Mouse (Mus musculus) heart, embryonic 14.5 days (tissue): ENCODE data around the gene Ccdc152. TPM values are rescaled to one million over a fixed set of nuclear protein-coding genes. Genes with fewer than 3 reads are reported as not detected.
A peak's percentile ranks its signal among the peaks of the same experiment; 100 is the strongest.
"Not testable (repeated sequence)": the region's sequence is repeated elsewhere in the genome, so short reads cannot be mapped to it uniquely, and the experiment has no call there.

Source experiments
- ATAC-seq: fragments of 200-750 bp; cut with Nextera tagmentation; 2 replicates; pipeline ENCODE4 v1.8.0; 2017; ENCODE audit warnings: low read depth, moderate TSS enrichment; ENCODE audit not compliant: insufficient number of reproducible peaks, insufficient read depth, low FRiP score
- H3K27ac ChIP-seq, 2 experiments: fragments of 200-500 bp in 1 of 2; fragments of 300-500 bp in 1 of 2; sonication (generic) in 1 of 2; replicated peaks in 1 of 2; 2 replicates each; pipeline ENCODE4 v1.5.1; 2012 to 2014; ENCODE audit warnings: low read depth in 2 of 2, low read length in 2 of 2, control low read depth in 1 of 2, mild to moderate bottlenecking in 1 of 2, mixed read lengths in 1 of 2; ENCODE audit not compliant: control insufficient read depth in 1 of 2, insufficient read depth in 1 of 2
- H3K27me3 ChIP-seq: fragments of 300-500 bp; sonication (generic); 2 replicates; pipeline ENCODE4 v1.6.1; 2014; ENCODE audit warnings: mild to moderate bottlenecking, low read length, control low read depth; ENCODE audit not compliant: control insufficient read depth, insufficient read depth
- H3K36me3 ChIP-seq: fragments of 300-500 bp; sonication (generic); 2 replicates; pipeline ENCODE4 v1.6.1; 2014; ENCODE audit warnings: mild to moderate bottlenecking, control low read depth, low read length, mixed read lengths; ENCODE audit not compliant: control insufficient read depth, insufficient read depth
- H3K4me1 ChIP-seq, 2 experiments: fragments of 200-500 bp in 1 of 2; fragments of 300-500 bp in 1 of 2; sonication (generic) in 1 of 2; 2 replicates each; pipeline ENCODE4 v1.6.1; 2012 to 2014; ENCODE audit warnings: low read length in 2 of 2, control low read depth in 1 of 2, mixed read lengths in 1 of 2; ENCODE audit not compliant: control insufficient read depth in 2 of 2, insufficient read depth in 2 of 2
- H3K4me2 ChIP-seq: fragments of 300-500 bp; sonication (generic); 2 replicates; pipeline ENCODE4 v1.6.1; 2014; ENCODE audit warnings: mild to moderate bottlenecking, low read length
- H3K4me3 ChIP-seq, 2 experiments: fragments of 200-500 bp in 1 of 2; fragments of 300-500 bp in 1 of 2; sonication (generic) in 1 of 2; 2 replicates each; pipeline ENCODE4 v1.5.1; 2012 to 2014; ENCODE audit warnings: low read length in 2 of 2, mild to moderate bottlenecking in 2 of 2, control low read depth in 1 of 2, low read depth in 1 of 2, moderate library complexity in 1 of 2; ENCODE audit not compliant: control insufficient read depth in 1 of 2, insufficient read depth in 1 of 2
- H3K9ac ChIP-seq: fragments of 300-500 bp; sonication (generic); 2 replicates; pipeline ENCODE4 v1.6.1; 2014; ENCODE audit warnings: mild to moderate bottlenecking, low read length
- H3K9me3 ChIP-seq: fragments of 300-500 bp; sonication (generic); 2 replicates; pipeline ENCODE4 v1.6.1; 2016; ENCODE audit warnings: low read length, control low read depth; ENCODE audit not compliant: control insufficient read depth
- WGBS: fragments of 180-500 bp; shearing (Covaris S2); extraction: QIAGEN DNeasy Blood & Tissue Kit; methylation state at CpG from one replicate; pipeline ENCODE4 v1.1.7; 2014; 5-methylcytosine and 5-hydroxymethylcytosine counted together
- polyA plus RNA-seq: library from polyadenylated mRNA; unstranded; fragments of >200 nt; fragmentation: Nextera tagmentation; extraction: Ambion mirVana; gene quantifications from 2 replicates; pipeline ENCODE4 v1.2.1, GENCODE M21; 2014

The Ccdc152 gene
- polyA plus RNA-seq, 1 experiment from 2014 or later = 0.18 TPM

- H3K4me1 ChIP-seq = peaks cover 4 to 12% of the 10 kb centered on the region in 2 experiments
- H3K36me3 ChIP-seq, H3K9me3 ChIP-seq, H3K4me2 ChIP-seq, H3K27ac ChIP-seq, H3K9ac ChIP-seq, H3K27me3 ChIP-seq, H3K4me3 ChIP-seq, ATAC-seq: not testable (repeated sequence)
- WGBS = 83% methylated on average over 10 of the region's 10 CpGs
Observed at GRCm38 (mm10) chr15:3245036-3245435, 58.3 kb downstream of the Ccdc152 start.

GRCm38 (mm10) chr15:3237963-3238362 is 65.4 kb downstream of the Ccdc152 start:
- no peaks in the 10 kb centered on the region for H3K36me3 ChIP-seq
- 95% methylated on average over 1 of the region's 1 CpGs for WGBS
- H3K4me1 ChIP-seq = peaks cover 0 to 2% of the 10 kb centered on the region in 2 experiments; a peak in 1 of 4 replicates
- H3K9ac ChIP-seq = no peak overlapping the region
- no peaks in the 10 kb centered on the region for H3K9me3 ChIP-seq
- no peaks in the 10 kb centered on the region for H3K27me3 ChIP-seq
- no peak overlapping the region for H3K4me2 ChIP-seq
- no peak overlapping the region for H3K27ac ChIP-seq
- ATAC-seq = no peak
- no peak overlapping the region for H3K4me3 ChIP-seq

GRCm38 (mm10) chr15:3236338-3236737 is 67.0 kb downstream of the Ccdc152 start:
- Histone ChIP-seq H3K27ac (no peak overlapping the region), H3K27me3 (no peaks in the 10 kb centered on the region), H3K36me3 (no peaks in the 10 kb centered on the region), H3K4me3 (no peak overlapping the region), H3K4me1 (peaks cover 0 to 2% of the 10 kb centered on the region in 2 experiments; a peak in 1 of 4 replicates), H3K9me3 (no peaks in the 10 kb centered on the region), H3K9ac (no peak overlapping the region), H3K4me2 (no peak overlapping the region)
- no peak for ATAC-seq
- WGBS = 83% methylated on average over 2 of the region's 2 CpGs

- Histone ChIP-seq H3K36me3 (no peaks in the 10 kb centered on the region), H3K4me2 (no peak overlapping the region), H3K9ac (no peak overlapping the region), H3K27ac (no peak overlapping the region), H3K4me1 (peaks cover 1 to 2% of the 10 kb centered on the region in 2 experiments; a peak in 3 of 4 replicates), H3K27me3 (no peaks in the 10 kb centered on the region), H3K4me3 (no peak overlapping the region), H3K9me3 (no peaks in the 10 kb centered on the region)
- no peak for ATAC-seq
- 81% methylated on average over 3 of the region's 3 CpGs for WGBS
Observed at GRCm38 (mm10) chr15:3233837-3234551, 69.3 kb downstream of the Ccdc152 start.

- H3K27ac ChIP-seq = 0 out of 4 replicates have a peak overlapping the region, but pooled peaks of 1 of the 2 experiments have one; percentile 3
- 56% methylated on average over 9 of the region's 9 CpGs for WGBS
- no peak overlapping the region for H3K9ac ChIP-seq
- H3K4me1 ChIP-seq = peaks cover 5 to 15% of the 10 kb centered on the region in 2 experiments
- ATAC-seq = no peak
- no peak overlapping the region for H3K4me3 ChIP-seq
- H3K27me3 ChIP-seq = no peaks in the 10 kb centered on the region
- H3K4me2 ChIP-seq = no peak overlapping the region
- no peaks in the 10 kb centered on the region for H3K9me3 ChIP-seq
- no peaks in the 10 kb centered on the region for H3K36me3 ChIP-seq
Observed at GRCm38 (mm10) chr15:3232168-3232835, 71.0 kb downstream of the Ccdc152 start.

- no peak overlapping the region for H3K9ac ChIP-seq
- no peaks in the 10 kb centered on the region for H3K9me3 ChIP-seq
- no peaks in the 10 kb centered on the region for H3K27me3 ChIP-seq
- no peak for ATAC-seq
- 85% methylated on average over 4 of the region's 4 CpGs for WGBS
- no peaks in the 10 kb centered on the region for H3K36me3 ChIP-seq
- no peak overlapping the region for H3K4me3 ChIP-seq
- no peak overlapping the region for H3K27ac ChIP-seq
- H3K4me2 ChIP-seq = no peak overlapping the region
- peaks cover 5 to 15% of the 10 kb centered on the region in 2 experiments for H3K4me1 ChIP-seq
Observed at GRCm38 (mm10) chr15:3231004-3231403, 72.3 kb downstream of the Ccdc152 start.
